Mouse (Mus musculus) common myeloid progenitor, adult 5-6 weeks (primary cell): Measurements from ENCODE around the gene Gmds. TPM values are rescaled to one million over a fixed set of nuclear protein-coding genes. Genes with fewer than 3 reads are reported as not detected.

Experiments used
- ATAC-seq: replicated peaks from 2 replicates; pipeline ENCODE4 v1.8.0; 2016; ENCODE audit warnings: low read depth, mild to moderate bottlenecking, moderate TSS enrichment, inconsistent platforms; ENCODE audit not compliant: poor library complexity, severe bottlenecking
- total RNA-seq: library from RNA; stranded (forward); fragments of 200-1000, 187-1606 nt; gene quantifications from 2 replicates; pipeline ENCODE4 v1.2.3, GENCODE M21; 2017

Gmds gene
- total RNA-seq, 1 experiment from 2014 or later = 26.3 TPM

GRCm38 (mm10) chr13:31804571-31804970 is 534.0 kb downstream of the Gmds start:
- no peak for ATAC-seq

- ATAC-seq = no peak
Observed at GRCm38 (mm10) chr13:31803166-31804093, 535.1 kb downstream of the Gmds start.

- ATAC-seq = no peak
Observed at GRCm38 (mm10) chr13:31802447-31802846, 536.1 kb downstream of the Gmds start.

- ATAC-seq = no peak
Observed at GRCm38 (mm10) chr13:31801703-31802305, 536.7 kb downstream of the Gmds start.

- ATAC-seq = peak; percentile 81
Observed at GRCm38 (mm10) chr13:31800581-31801576, 537.7 kb downstream of the Gmds start.

- ATAC-seq = no peak
Observed at GRCm38 (mm10) chr13:31798075-31798474, 540.5 kb downstream of the Gmds start.

- no peak for ATAC-seq
Observed at GRCm38 (mm10) chr13:31797346-31797745, 541.2 kb downstream of the Gmds start.

GRCm38 (mm10) chr13:31793163-31793562 is 545.4 kb downstream of the Gmds start:
- no peak for ATAC-seq

GRCm38 (mm10) chr13:31792480-31793132 is 545.9 kb downstream of the Gmds start:
- peak; percentile 94 for ATAC-seq

- no peak for ATAC-seq
Observed at GRCm38 (mm10) chr13:31784757-31785156, 553.8 kb downstream of the Gmds start.

GRCm38 (mm10) chr13:31782063-31782462 is 556.5 kb downstream of the Gmds start:
- ATAC-seq = no peak

GRCm38 (mm10) chr13:31780299-31780698 is 558.2 kb downstream of the Gmds start:
- ATAC-seq = no peak

- peak; percentile 45; the same call in 1 of the 2 replicates for ATAC-seq
Observed at GRCm38 (mm10) chr13:31779281-31779981, 559.1 kb downstream of the Gmds start.

GRCm38 (mm10) chr13:31775762-31776161 is 562.8 kb downstream of the Gmds start:
- no peak for ATAC-seq

- no peak for ATAC-seq
Observed at GRCm38 (mm10) chr13:31772882-31773281, 565.7 kb downstream of the Gmds start.
